Mouse (Mus musculus) lung, postnatal 36 days (tissue): ENCODE data around the gene Mfap2.
A peak's percentile ranks its signal among the peaks of the same experiment; 100 is the strongest.

Experiments used
- DNase-seq: peaks from one replicate; pipeline ENCODE4 v3.0.0; 2022; ENCODE audit warnings: mixed read lengths

Mfap2 gene

DNA sequence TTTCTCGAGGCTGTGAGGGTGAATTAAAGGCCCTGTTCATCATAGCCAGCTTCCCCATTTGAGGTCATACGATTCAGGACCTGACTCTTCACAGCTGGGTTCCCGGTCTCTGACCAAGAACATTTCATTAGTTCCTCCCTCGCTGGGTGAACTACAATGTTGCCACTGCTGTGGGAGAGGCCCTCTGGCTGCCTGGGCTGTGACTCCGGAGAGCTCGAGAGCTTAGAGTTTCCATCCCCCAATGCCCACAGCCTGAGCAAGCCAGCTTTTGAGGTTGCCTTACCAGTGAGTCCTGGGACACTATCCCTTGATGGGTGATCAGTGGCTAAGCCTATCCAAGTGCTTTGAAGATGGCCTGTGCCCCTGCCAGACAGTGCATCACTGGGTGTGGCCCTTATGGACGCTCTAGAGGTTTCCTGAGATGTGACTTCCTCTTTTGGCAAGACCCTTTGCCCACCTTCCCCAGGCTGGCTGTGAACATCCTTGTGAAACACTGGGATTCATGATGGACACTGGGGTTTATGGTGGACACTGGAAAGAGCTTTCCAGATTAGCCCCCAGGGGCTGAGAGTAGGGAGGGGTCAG is 21.4 kb upstream of the Mfap2 start:
- DNase-seq: peak; percentile 75

DNA sequence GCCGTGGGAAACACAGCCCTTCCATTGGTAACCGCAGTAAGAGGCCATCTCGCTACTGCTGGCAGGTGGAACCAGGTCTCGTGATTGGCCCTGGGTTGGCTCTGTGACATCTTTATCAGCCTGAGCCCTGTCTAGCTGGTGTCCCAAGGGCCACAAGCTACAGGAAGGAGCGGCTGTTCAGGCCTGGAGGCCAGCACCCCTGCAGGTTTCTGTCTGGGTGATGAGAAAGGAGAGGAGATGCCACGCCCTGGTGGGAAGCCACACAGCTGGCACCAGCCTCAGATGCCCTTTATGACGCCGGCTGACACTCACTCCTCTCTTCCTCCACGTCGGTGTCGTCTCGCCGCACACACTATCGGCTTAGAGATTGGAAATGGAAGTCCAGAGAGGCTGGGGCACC is 20.8 kb upstream of the Mfap2 start:
- DNase-seq: peak; percentile 54

DNA sequence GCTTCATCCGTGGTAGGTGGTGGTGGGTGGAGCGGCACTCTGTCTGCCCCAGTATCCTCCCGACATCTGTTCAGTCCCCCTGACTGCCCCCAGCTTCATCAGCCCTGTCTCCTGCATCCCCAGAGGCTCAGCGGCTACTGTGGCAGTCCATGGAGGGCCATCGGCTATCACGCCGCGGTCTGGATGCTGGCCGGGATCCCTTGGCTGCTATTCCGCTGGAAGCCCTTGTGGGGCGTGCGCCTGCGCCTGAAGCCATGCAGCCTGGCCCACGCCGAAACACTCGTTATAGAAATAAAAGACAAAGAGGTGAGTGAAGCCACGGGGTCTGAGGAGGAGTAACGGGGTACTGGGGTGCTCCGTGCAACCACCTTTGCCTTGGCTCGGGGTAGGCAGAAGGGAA is 18.0 kb upstream of the Mfap2 start:
- DNase-seq: no peak

DNA sequence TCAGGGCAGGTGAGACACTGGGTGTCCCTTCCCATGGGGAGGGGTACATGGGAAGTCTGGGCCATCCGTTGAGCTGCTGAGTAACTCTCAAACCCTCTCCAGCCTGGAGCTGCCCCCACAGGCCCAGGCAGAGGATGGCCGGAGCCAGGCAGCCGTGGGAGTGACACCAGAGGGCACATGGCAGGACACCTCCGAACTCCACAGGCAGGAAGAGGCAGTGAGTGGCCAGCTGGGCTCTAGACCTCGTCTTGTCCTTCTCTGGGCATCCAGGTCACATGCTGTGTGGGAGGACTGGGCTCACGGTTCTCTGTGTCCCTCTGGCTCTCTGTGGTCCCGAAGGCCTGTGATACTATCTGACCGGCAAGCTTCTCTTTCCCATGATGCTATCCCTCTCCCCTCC is 16.4 kb upstream of the Mfap2 start:
- DNase-seq: no peak

DNA sequence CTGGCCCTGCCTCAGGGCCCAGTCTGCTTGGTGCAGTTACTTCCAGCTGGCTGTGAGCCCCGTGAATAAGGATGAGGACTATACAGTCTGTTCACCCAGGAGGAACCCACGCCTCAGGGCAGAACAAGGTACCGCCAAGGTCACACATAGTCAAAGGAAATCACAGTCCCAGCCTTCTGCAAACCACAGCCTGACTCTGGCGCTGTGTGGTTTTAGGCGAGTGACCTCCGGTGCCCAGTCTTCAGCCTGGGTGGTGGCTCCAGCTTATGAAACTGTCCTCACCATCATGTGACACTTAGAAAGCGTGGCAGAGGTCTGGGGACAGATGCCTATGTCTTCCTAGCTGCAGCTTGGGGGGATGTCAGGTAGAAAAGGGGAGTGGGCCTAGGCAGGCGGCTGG is 14.4 kb upstream of the Mfap2 start:
- peak; percentile 56 for DNase-seq

DNA sequence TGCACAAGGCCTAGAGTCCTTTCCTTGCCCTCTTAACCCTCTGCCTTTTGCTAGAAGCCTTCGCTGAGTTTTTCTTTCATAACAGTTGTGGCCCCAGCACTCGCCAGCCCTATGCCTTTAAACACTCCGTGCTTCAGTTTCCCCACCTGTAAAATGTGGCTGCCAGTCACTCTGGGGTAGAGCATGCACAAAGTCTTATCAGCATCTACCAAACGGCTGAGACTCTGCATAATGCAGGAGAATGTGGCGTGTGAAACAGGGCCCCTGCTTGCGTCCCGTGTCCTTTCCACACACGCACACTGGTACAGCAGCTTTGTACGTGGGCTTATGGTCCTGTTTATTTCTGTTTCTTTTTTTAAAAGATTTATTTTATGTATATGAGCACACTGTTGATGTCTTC is 13.4 kb upstream of the Mfap2 start:
- no peak for DNase-seq

DNA sequence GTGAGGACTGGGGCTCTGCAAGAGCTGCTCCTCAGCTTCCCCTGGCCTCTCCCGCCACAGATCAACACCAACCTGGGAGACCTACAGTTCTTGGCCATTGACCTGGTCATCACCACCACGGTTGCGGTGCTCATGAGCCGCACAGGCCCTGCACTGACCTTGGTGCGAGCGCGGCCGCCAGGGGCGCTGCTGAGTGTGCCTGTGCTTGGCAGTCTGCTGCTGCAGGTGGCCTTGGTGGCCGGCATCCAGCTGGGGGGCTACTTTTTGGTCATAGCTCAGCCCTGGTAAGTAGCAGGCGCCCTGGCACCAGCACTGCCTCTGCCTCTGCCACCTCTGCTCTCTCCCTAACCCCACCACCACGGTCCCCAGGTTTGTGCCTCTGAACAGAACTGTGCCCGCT is 4.2 kb upstream of the Mfap2 start:
- peak; percentile 45 for DNase-seq

DNA sequence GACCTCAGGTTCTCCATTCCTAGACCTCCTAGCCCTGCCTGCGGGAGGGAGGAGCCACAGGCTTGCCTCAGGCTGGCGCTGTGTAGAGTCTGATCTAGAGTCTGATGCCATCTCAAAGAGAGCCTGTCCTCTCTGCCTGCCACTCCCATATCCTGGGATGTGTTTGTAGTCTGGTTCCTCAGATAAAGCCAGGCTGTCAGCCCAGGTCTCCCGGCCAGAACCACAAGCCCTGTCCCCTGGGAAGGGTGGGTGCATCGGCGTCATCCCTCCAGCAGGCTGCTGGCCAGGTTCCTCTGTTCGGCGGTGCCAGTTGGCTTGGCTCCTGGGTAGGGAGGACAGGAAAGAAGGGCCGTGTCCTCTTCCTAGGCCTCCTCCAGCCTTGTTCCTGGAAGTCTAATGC is 2.2 kb upstream of the Mfap2 start:
- peak; percentile 88 for DNase-seq

DNA sequence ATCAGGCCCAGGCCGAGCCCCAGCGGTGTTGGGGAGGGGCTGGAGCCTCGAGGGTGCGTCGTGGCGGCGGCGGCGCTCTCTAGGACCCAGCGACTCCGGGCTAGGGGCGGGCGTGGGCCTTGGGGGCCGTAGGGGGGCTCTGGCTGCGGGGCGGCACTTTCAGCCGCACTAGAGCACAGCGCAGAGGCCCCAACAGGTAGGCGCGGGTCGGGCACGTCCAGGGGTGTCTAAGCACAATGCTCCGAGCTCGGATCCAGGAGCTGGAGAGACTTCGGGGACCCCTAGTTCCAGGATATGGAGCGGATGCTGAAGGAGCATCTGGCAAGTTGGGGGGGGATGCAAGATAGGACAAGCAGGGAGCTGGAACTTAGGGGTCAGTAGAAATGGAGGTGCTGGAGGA is 308 bp downstream of the Mfap2 start:
- peak; percentile 33 for DNase-seq

DNA sequence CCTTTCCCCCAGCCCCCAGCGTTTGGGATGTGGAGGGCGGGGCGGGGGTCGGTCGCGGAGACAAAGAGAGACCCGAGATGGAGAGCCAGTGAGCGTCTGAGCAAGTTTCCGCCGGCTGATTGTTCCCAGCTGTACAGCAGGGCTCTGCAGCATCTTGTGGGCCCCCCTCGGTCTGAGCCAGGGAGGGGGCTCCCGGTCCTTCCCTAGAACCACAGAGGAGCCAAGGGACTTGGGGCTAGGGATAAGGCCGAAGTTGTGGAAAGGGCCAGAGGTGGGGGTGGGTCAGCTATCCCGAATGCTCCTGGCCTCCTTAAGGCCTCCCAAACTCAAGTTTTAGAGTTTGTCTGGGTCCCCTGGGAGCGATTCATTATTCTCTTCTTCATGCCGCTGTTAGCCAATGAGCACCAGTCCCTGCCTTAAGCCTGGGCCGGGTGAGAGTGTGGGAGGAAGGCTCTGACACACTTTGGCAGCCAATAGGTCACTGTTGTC is 767 bp downstream of the Mfap2 start:
- peak; percentile 55 for DNase-seq

DNA sequence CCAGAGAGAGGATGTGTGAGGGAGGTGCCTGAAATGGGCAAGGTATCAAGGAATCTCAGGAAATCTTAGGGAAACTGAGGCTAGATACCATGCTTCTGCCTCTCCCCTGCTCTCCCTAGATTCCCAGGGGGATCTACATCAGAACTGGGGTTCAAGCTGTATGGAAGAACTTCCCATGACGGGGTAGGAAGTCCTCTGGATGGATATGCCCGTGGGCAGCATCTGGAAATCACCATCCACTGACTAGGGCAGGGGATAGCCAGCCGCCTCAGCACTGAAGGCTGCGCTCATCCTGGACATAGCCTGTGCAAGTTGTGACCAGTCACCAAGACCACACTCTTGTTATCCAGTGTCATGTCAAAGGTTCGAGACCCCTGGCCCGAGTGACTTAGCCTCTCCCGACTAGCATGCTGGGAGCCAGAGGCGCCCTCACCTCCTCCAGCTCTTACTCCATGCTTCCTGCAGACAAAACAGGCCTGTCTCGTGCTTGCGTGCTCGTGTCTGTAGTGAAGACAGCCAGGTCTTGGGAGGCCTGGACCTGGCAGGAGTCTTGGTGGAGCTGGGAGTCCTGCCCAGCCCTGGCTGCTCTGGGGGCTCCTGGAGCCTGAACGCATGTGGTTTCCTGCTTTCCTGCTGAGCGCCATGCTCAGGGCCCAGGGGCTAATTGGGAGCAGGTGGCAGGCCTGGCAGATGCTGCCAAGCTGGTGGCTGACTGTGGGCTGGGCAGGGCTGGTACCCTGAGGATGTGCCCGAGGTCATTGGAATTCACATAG is 1.5 kb downstream of the Mfap2 start:
- peak; percentile 18 for DNase-seq

DNA sequence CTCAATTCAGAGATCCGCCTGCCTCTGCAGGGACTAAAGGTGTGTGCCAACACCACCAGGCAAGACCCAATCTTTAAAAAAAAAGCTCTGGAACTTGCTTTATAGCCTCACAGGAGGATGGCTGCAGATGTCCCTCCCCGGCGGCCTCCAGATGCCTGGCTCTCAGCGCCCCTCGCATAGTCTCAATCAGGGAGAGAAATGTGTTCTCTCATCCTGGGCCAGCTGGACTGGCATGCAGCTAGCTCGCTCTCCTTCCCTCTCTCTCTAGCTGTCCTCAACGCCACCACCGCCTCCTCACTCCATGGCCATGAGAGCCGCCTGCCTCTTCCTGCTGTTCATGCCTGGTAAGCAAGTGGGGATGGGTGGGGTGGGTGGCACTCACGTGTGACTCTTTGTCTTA is 2.3 kb downstream of the Mfap2 start:
- DNase-seq: no peak

DNA sequence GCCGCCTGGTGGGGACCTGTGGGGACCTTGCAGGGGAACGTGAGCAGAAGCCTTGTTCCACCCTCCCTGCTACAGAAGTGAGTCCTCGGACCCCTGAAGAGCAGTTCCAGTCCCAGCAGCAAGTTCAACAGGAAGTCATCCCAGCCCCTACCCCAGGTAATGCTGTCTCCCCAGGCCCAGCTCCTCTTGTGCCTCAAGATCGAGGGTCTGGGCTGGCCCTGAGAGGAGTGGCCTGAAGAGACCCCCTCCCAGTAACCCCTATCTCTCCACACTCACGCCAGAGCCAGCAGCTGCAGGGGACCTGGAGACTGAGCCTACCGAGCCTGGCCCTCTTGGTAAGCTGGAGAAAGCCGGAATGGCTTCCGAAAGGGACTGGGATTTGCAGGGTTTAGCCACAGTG is 3.9 kb downstream of the Mfap2 start:
- DNase-seq: no peak

DNA sequence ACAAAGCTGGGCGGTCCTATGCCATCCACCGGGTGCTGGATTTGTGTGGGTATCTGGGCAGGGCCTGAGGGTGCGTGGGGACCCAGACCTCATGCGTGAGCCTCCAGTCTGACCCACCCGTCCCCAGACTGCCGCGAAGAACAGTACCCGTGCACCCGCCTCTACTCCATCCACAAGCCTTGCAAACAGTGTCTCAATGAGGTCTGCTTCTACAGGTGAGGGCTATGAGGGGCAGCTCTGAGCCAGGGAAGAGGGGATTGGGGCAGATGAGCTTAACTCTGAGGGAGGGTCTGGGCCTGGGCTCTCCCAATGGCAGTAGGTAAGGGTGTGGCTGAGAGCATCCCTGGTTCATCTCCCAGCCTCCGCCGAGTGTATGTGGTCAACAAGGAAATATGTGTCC is 4.6 kb downstream of the Mfap2 start:
- DNase-seq: no peak

DNA sequence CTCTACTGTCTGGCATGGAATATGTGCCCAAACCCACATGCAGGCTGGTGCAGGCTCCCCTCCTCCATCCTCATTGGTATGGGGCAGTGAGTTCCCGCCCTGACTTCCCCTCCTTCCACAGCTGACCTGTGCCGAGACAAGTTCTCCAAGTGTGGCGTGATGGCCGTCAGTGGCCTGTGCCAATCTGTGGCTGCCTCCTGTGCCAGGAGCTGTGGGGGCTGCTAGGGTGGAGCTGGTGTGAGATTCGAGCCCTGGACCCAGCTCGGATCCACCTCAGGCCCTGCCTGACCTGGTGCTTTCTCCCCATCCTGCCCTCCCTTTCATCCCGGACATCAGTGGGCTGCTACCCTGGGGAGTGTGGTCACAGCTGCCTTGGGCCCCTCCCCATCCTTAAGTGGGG is 5.1 kb downstream of the Mfap2 start:
- no peak for DNase-seq

DNA sequence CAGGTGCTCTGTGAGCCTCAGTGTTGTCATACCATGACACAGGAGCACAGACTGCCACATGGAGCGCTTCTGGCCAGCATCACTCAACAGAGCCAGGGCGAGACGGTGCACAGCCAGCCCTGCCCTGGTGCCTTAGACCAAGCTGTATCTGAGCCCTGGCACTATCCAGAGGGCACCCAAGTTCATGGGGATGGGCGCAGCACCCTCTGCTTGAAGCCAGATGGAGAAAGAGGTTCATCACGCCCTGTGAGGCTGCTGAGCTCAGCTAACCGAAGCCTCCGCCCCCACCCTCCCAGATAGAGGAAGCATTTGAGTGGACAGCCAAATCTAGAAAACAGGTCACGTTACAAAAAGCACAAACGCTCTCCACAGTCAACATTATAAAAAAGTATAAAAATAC is 6.1 kb downstream of the Mfap2 start:
- DNase-seq: peak; percentile 22

DNA sequence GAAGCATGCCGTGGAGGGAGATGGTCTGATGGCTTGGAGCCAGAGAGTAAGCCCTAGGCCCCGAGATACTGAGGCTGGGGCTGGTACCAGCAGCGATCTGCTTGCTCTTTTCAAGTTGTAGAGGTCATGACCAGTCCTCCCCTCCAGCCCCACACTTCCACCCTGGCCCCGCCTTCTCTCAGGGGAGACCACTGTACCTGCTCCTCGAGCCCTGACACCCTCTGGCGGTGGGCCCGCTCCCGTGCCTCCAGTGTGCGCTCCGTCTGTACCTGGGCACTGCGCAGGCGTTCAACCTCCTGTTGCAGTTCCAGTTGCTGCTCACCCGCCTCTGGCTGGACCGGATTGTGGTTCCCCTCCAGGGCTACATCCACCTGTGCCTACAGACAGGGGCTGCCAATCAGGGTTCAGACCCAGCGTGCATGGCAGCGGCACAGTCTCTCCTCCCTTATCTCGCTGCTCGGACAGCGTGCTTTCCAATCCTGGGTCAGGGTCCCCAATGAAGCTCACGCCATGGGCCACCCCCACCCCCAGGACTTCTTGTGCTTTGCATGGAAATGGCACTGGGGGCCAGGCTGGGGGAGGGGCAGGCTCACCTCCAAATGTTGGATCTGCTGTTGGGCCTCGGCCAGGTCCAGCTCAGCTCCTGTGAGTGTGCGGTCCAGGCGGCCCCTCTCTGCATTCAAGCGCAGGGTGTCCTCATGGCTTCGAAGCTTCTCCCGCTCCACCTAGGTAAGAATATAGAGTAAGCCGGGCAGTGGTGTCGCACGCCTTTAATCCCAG is 7.6 kb downstream of the Mfap2 start:
- DNase-seq: no peak

DNA sequence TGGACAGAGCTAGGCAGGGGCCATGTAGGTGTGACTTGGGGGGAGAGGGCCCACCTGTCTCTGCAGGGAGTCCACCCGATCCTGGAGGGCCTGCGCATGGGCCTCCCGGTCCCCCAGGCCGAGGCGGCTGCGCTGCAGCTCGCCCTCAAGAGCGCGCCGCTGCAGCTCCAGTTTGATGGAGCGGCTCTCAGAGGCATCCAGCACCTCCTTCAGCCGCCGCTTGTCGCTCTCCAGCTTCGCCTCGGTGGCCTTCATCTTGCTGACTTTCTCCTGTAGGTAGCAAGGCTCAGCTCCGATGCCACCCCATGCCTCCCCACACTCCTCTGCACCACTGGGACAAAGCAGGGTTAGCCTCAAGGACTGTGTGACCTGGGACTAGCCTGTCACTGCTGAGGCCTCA is 10.0 kb downstream of the Mfap2 start:
- no peak for DNase-seq

DNA sequence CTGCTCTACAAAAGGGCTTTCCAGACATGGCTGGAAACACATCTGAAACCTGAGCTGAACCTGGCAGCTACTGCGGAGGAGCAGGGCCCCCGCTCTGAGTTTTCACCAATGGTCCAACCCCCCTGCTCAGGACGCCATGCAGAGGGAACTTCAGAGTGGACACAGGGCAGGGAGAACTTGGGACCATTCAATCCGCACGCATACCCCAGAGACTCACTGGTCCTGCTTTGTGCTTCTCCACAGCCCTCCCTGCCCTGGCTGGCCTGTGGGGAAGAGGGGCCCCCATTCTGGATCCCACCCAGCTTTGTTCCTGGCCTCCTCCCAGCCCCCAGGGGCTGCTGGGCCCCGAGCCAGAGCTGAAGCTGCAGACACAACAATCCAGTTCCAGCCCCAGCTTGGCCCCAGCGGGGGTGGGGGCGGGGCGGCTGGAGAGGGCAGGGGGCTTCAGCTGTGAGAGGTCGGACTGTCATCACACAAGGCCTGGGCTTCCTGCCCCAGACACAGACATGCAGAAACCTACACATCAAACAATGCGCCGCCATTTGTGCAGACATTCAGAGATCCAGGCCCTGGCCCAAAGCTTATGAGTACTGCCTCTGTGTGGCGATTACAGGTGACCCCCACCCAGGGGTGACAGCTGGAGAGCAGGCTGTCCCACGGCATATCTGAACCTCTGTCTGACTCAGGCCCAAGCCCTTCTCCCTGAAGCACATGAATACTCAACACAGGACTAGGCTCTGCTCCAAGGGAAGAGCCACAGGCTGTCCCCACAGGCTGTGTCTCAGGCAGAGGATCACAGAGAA is 10.8 kb downstream of the Mfap2 start:
- peak; percentile 51 for DNase-seq

DNA sequence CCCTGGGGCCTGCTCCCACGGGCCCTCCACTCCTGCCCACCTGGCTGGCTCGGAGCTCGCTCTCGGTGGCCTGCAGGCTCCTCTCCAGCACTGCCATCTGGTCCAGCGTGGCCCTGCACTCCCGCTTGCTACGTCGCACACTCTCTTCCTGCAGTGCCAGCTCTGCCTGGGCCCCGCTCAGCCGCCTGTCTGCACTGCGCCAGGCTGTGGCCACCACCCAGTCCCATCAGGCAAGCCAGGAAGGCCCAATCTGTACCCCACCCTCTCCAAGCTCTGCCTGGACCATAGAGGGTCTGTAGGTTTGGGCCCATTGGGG is 11.4 kb downstream of the Mfap2 start:
- DNase-seq: no peak

DNA sequence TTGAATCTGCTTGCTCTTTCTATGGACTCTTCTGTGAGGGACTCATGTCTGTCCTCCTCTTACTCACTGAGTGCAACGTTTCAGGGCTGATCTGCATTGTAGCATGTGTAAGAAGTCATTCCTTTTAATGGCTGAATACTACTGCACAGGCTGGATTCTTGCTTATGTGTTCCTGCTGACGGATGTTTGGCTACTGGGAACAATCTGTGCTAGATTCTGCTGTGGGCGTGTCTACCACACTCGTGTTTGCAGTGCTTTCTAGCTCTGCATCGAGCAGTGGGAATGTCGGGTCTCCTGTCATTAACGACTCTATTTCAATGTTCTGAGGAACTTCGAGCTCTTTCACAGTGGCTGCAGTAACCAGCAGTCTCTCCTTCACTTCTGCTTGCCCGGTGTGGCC is 13.8 kb downstream of the Mfap2 start:
- DNase-seq: peak; percentile 60

DNA sequence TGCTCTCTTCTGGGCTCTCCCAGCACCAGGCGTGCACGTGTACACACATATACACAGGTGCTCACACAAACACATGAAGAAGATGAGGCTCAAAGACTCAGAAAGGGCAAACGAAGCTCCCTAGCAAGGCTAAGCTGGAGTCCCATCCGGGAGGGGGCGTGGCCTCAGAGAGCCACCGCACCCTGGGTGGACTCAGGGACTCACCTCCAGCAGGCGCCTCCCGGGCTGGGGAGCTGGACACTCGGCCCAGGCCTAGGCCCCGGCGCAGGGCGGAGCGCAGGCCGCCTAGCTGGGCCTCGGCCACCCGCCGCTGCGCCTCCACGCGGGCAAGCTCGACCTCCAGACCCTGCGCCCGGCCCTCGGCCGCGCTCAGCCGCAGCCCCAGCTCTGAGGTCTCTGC is 14.8 kb downstream of the Mfap2 start:
- DNase-seq: no peak

DNA sequence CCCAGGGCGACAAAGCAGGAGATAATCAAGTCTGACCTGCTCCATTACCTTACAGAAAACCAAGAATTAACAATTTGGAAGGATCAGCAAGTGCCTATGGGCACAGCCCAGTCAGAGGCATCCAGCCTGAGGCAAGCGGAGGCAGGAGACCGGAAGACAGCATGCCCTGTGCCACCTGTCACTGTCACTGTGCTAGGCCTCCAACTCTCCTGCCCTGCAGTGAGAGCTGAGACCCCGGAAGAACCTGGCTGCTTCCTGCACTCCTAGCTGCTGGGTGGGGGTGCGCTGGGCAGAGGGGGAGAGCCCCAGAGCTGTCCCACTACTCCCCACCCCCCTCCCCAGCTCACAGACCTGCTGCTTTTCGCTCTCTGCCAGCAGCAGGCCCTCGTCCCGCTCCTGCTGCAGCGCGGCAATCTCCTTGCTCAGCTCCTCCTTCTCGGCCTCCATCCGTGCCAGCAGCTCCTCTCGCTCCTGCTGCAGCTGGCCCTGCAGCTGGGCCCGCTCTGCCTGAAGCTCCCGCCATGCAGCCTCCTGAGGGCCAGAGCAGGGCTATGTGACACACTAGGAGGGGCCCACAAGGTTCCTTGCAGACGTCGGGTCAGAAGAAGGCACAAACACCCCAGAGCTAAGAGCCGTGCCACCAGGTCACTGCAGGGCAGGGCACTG is 20.5 kb downstream of the Mfap2 start:
- DNase-seq: no peak
